Mouse (Mus musculus) cortical plate, adult 2 months (tissue): Measurements from ENCODE around the gene Glrx.

ENCODE experiments used
- CTCF ChIP-seq: fragments of 200-500 bp; IDR thresholded peaks from 2 replicates; pipeline ENCODE4 v1.5.1; 2011; ENCODE audit warnings: mild to moderate bottlenecking, control low read depth, low read length; ENCODE audit not compliant: insufficient read depth; ENCODE audit errors: extremely low read depth
- POLR2A ChIP-seq: fragments of 200-500 bp; IDR thresholded peaks from 2 replicates; pipeline ENCODE4 v1.6.1; 2011; ENCODE audit warnings: mild to moderate bottlenecking, low read length, control low read depth; ENCODE audit not compliant: insufficient read depth; ENCODE audit errors: extremely low read depth

GRCm38 (mm10) chr13:75830708-75831107, 9.0 kb upstream of the Glrx start:
- TF ChIP-seq CTCF (no peak), POLR2A (no peak)
